In genomic region chr5:139215184-139215583, GRCm38 (mm10) we compare ENCODE assay signal across 23 mouse cellular contexts. TPM values are rescaled to one million over a fixed set of nuclear protein-coding genes. Genes with fewer than 3 reads are reported as not detected.
A peak's percentile ranks its signal among the peaks of the same experiment; 100 is the strongest.
DNase-seq lines count a peak whose midpoint lies in the region; ATAC-seq and TF ChIP-seq lines count a peak whose summit lies in the region.
"Had no signal": no experiment of that assay in that cellular context is flagged by ENCODE, and none has a peak within 500 bp of the region (broad histone marks: within the 10 kb centered on the region; RNA-seq: fewer than 3 reads in every experiment).

No protein-coding gene starts in this region.

- no peak overlapping the region for H3K9ac ChIP-seq in hindbrain, postnatal 0 days (replicated peaks; ENCODE audit: low read length)
- H3K9ac ChIP-seq: heart, embryonic 13.5 days; hindbrain, embryonic 14.5 days; intestine, embryonic 15.5 days; liver, postnatal 0 days; midbrain, embryonic 15.5 days; neural tube, embryonic 15.5 days had no signal

- no peak for TF ChIP-seq CTCF in hindbrain, postnatal 0 days (IDR thresholded peaks at IDR 0.05; ENCODE audit: low read depth)

- H3K4me2 ChIP-seq in hindbrain, postnatal 0 days (ENCODE audit: low read depth, low read length) = no peak overlapping the region
- H3K4me2 ChIP-seq: heart, embryonic 13.5 days; hindbrain, embryonic 14.5 days; intestine, embryonic 15.5 days; midbrain, embryonic 15.5 days; neural tube, embryonic 15.5 days had no signal

- H3K36me3 ChIP-seq in hindbrain, postnatal 0 days (ENCODE audit: insufficient read depth, low read length) = peaks cover 12% of the 10 kb centered on the region; the same call in 1 of the 2 replicates

- DNase-seq in adrenal gland, adult (ENCODE audit: inconsistent age in 2 of 2, low spot score in 1 of 2) = peak; percentile 77 to 89
- DNase-seq in adrenal gland, postnatal 4 days (ENCODE audit: low spot score in 2 of 2) = no peak
- peak; percentile 20 for DNase-seq in urinary bladder, postnatal 14 days (ENCODE audit: low spot score)
- no peak for DNase-seq in urinary bladder, postnatal 25 days (ENCODE audit: low spot score)
- peak; percentile 59 to 72 for DNase-seq in adrenal gland, postnatal 36 days
- DNase-seq in hindbrain, postnatal 0 days (ENCODE audit: low spot score) = no peak
- DNase-seq in spleen, postnatal 10 days (ENCODE audit: low spot score in 2 of 2) = no peak
- no peak for DNase-seq in testis, postnatal 14 days (ENCODE audit: low spot score)
- DNase-seq: cerebellum, postnatal 14 days; embryo, embryonic 11 days; heart, postnatal 36 days; kidney, postnatal 4 days; left cerebral cortex, postnatal 4 days; liver, postnatal 0 days; lung, postnatal 14 days; right cerebral cortex, postnatal 25 days; thymus, postnatal 36 days had no signal

- no peak overlapping the region for H3K27ac ChIP-seq in hindbrain, postnatal 0 days
- H3K27ac ChIP-seq: heart, embryonic 13.5 days; hindbrain, embryonic 14.5 days; intestine, embryonic 15.5 days; midbrain, embryonic 15.5 days; neural tube, embryonic 15.5 days had no signal

- no peaks in the 10 kb centered on the region for H3K9me3 ChIP-seq in hindbrain, postnatal 0 days (ENCODE audit: low read length)
- H3K9me3 ChIP-seq: heart, embryonic 13.5 days; intestine, embryonic 15.5 days; midbrain, embryonic 15.5 days; neural tube, embryonic 15.5 days had no signal

- no peak overlapping the region for H3K4me3 ChIP-seq in hindbrain, postnatal 0 days (ENCODE audit: low read length)
- H3K4me3 ChIP-seq: heart, embryonic 13.5 days; intestine, embryonic 15.5 days; midbrain, embryonic 15.5 days; neural tube, embryonic 15.5 days had no signal

- WGBS in hindbrain, postnatal 0 days = 98% methylated on average over 5 of the region's 5 CpGs

- ATAC-seq in hindbrain, postnatal 0 days = no peak
- ATAC-seq: forebrain, embryonic 16.5 days; intestine, embryonic 15.5 days; liver, postnatal 0 days; midbrain, embryonic 15.5 days had no signal

- no peaks in the 10 kb centered on the region for H3K27me3 ChIP-seq in hindbrain, postnatal 0 days (ENCODE audit: insufficient read depth, low read length)
- H3K27me3 ChIP-seq: heart, embryonic 13.5 days; intestine, embryonic 15.5 days; midbrain, embryonic 15.5 days; neural tube, embryonic 15.5 days had no signal

- no peaks in the 10 kb centered on the region for H3K4me1 ChIP-seq in hindbrain, postnatal 0 days (ENCODE audit: insufficient read depth, low read length)
- H3K4me1 ChIP-seq: intestine, embryonic 15.5 days; midbrain, embryonic 15.5 days; neural tube, embryonic 15.5 days had no signal

RNA-seq across cellular contexts. Expression of gene Sun1, which starts 14.7 kb away (rescaled TPM):
- 10 to 100 TPM; 78.5 to 81.6 TPM for total RNA-seq in adrenal gland, postnatal 4 days (2021)
- total RNA-seq in adrenal gland, postnatal 36 days (2021) = 100 to 1,000 TPM in 1 of 2 experiments, 10 to 100 TPM in 1; 73.4 to 105 TPM
- total RNA-seq in hindbrain, postnatal 0 days (2014; rRNA removed) = 52.7 and 78.5 TPM in 2 replicates
- 33.9 and 36.2 TPM in 2 replicates for polyA plus RNA-seq in hindbrain, postnatal 0 days (2015; fragmentation: Nextera tagmentation; extraction: Ambion mirVana)

RNA-seq across cellular contexts. Expression of gene Get4, which starts 36.9 kb away (rescaled TPM):
- total RNA-seq in adrenal gland, postnatal 4 days (2021) = 100 to 1,000 TPM; 102 to 118 TPM
- total RNA-seq in adrenal gland, postnatal 36 days (2021) = 10 to 100 TPM; 80.1 to 97.0 TPM
- 49.2 and 52.7 TPM in 2 replicates for total RNA-seq in hindbrain, postnatal 0 days (2014; rRNA removed)
- 136 and 141 TPM in 2 replicates for polyA plus RNA-seq in hindbrain, postnatal 0 days (2015; fragmentation: Nextera tagmentation; extraction: Ambion mirVana)

Comparison
In these comparisons a context has a peak if more than half of its experiments do, and no peak if none do; other contexts are left out.
1. DNase-seq: peak in adrenal gland, adult (2 of 2), urinary bladder, postnatal 14 days (single experiment) and adrenal gland, postnatal 36 days (2 of 2); none in adrenal gland, postnatal 4 days (0 of 2), urinary bladder, postnatal 25 days (single experiment), hindbrain, postnatal 0 days (single experiment), spleen, postnatal 10 days (0 of 2) and testis, postnatal 14 days (single experiment).